Mouse (Mus musculus) lung, postnatal 0 days (tissue): ENCODE data around the gene Vsx2.

ENCODE experiments used
- CTCF ChIP-seq: IDR thresholded peaks from 2 replicates; pipeline ENCODE4 v1.5.1; 2016; ENCODE audit warnings: antibody characterized with exemption, mild to moderate bottlenecking
- EP300 ChIP-seq: IDR thresholded peaks from 2 replicates; pipeline ENCODE4 v1.6.1; 2016; ENCODE audit warnings: antibody characterized with exemption, mild to moderate bottlenecking, control low read depth

DNA sequence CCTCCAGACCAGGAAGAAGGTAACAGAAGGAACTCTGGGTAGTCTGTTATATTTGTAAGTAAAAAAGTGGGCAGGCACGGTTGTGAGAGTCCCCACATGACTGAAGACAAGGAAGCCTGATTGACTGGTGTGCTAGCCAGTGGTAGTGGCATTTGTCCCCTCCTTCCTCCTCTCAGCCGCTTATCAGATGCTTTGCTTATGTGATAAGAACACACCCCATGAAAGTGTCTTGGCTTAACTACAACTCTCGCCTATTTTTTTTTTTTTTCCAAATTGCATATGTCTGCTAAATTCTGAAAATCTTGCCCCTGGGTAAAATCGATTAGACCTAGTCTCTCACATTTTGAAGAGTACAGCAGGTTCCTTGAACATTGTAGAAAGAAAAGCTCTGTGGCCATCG is 39.1 kb upstream of the Vsx2 start:
- TF ChIP-seq CTCF (no peak), EP300 (no peak)
